Mouse (Mus musculus) urinary bladder, postnatal 25 days (tissue): ENCODE measurements at regions not wholly inside any gene's neighbourhood (a gene's known extent, or its start where the extent isn't known, plus 50 kb on each side); places are given as distances from the start of the nearest gene placed in this dataset.
A peak's percentile ranks its signal among the peaks of the same experiment; 100 is the strongest.

Experiments used
- DNase-seq: peaks from one replicate; pipeline ENCODE4 v3.0.0; 2022; ENCODE audit warnings: low spot score

DNA sequence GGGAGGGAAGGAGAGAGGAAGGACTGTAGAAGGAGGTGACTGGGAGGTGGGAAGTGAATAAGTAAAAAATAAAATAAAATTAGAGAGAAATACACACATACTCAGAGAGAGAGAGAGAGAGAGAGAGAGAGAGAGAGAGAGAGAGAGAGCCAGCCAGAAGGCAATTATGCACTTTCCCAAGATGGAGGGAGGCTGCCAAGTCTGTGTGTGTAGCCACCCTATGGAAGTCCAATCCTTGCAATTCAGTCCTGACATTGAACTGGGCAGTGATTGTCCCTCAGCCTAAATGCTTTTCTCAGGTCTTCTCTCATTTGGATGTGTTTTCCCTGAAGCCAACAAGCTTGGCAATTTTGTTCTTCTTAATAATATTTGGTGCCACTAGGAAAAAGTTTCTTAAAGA, 197.3 kb upstream of the Mctp2 start:
- DNase-seq: no peak

DNA sequence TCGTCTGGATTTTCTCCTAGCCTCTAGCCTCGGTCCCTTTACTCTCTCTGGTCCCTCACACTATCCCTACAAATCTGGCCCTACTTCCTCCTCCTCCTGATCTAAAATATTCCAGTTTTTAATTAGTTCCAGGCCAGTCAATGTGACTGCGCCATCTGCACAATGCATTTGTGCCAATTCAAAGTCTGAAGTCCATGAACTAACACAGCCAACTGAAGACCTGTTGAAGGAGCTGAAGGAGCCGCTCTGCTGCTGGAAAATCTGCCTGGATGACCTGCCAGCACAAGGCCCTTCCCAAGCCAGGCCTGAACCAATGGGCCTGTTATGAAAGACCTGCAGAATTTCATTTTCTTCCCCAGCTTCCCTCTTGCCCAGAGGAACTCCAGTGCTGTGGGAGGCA, 197.9 kb upstream of the Mctp2 start:
- no peak for DNase-seq

DNA sequence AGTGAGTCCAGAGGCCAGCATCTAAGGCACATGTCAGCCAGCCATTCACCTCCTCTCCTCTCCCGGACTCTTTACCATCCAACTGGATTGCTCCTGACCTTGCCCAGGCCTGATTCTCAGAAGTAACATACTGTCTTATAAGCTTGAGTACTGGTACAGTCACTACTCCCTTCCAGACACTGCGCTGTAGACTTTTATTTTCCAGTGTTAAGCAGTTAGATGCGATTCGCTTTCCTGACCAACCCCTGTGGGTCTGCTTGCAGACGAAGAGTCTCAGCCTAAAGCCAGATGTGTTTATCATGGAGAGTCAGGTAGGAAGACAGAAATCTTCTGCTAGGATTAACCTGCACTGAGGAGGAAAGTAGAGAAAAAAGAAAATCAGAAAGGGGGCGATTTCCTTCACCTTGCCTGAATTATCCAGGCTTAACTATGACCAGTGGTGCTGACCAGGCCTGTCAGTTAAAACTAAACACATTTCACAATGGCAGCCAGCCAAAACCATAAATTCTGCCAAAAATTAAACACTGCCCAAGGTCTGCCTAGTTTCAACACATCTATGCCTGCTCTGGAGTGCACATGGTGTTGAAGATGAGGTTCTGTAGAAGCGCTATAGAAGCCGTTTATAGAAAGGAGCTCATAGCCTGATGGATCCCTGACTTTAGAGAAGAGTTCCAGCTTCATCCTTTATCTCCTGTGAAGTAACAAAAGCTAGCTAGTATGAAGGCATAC, 199.5 kb upstream of the Mctp2 start:
- no peak for DNase-seq

DNA sequence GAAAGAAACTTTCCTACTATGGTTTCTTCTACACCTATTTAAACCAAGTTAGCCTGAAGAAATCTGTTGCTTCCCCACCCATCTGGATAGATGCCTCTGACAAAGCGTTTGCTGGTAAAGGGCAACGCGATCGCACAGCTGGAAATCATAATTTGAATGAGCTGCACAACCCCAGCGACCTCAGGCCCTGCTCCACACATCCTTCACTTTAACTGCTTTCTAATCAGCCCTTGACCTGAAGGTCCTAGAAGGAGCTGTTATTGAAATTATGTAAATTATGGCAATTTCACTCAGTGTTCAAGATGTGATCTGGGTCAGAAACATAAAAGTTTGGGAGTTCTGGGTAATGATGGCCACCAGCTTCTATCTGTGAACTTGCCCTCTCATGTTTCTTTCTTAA, 201.5 kb upstream of the Mctp2 start:
- no peak for DNase-seq

DNA sequence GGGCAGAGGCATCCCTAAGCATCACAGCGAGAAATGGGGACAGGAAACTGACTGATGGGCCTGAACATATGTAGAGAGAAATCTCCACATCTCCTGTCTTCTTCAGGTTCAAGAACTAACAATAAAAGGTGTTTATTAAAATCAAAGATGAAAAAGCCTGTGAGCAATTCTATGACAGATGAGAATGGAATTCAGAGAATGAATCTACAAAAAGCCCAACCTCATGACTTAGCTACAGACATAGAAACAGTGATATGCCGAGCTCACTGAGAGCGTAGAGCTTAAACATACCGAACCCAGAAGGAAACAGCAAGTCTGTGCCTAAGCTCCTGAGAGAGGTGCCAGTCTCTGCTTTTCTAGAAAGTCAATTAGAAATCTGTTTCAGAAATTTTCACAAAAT, 203.7 kb upstream of the Mctp2 start:
- no peak for DNase-seq

DNA sequence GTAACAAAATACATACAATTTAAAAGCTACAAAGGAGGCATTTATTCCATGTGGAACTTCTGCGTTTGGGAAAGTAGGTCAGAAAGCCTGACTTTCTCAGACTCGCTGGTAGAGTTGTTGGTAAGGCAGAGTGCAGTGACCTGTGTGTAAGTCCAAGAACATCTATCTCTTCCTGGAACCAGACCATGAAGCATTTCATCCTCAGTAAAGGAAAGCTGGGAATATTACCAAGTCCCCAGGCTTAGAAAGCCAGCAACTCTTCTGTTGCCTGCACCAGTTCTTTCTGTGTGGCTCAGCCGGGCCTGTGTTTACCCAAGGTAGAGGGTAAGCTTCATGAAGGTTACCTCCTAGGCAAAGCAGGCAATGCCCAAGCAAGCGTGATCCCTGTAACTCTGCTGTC, 207.0 kb upstream of the Mctp2 start:
- no peak for DNase-seq

DNA sequence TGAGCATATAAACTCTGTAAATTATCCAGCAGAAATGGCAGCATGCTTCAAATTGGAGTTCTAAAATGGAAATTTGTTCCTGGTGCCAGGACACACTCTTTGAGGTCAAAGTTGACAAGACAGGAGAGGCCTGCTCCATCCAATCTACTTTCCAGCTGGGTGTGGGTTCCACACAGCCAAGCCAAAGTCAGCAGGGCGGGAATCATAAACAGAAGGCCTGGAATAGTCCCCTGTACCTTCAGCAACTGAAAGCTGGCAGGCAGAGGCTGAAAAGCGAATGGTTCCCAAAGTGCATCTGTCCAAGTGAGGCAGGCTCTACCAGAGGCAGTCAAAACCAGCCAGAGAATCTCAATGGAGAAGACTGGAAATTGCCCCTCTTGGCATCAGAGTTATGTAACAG, 208.4 kb upstream of the Mctp2 start:
- no peak for DNase-seq

DNA sequence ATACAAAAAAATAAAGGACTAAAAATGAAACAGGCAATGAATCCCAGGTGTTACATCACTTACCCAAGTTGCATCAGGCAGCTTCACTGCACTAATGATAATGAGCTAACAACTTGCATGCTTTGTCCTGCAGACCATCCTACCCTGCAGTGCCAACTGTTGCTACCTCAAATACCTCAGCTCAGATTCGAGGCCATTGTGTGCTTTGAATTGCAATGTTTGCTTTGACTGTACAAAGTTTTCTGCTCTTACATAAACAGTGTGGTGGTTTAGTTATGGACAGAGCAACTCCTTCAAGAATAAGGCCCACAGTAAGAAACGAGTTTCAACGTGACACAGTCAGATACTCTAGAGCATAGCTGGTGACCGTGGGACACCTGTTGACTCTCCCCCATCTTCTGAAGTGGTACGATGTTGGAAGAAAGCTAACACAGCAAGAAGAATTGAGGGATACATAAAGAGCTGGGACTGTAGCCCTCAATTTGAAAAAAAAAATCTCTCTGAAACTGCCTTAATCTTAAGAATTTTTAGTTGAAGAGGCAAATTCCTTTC, 212.1 kb upstream of the Mctp2 start:
- no peak for DNase-seq

DNA sequence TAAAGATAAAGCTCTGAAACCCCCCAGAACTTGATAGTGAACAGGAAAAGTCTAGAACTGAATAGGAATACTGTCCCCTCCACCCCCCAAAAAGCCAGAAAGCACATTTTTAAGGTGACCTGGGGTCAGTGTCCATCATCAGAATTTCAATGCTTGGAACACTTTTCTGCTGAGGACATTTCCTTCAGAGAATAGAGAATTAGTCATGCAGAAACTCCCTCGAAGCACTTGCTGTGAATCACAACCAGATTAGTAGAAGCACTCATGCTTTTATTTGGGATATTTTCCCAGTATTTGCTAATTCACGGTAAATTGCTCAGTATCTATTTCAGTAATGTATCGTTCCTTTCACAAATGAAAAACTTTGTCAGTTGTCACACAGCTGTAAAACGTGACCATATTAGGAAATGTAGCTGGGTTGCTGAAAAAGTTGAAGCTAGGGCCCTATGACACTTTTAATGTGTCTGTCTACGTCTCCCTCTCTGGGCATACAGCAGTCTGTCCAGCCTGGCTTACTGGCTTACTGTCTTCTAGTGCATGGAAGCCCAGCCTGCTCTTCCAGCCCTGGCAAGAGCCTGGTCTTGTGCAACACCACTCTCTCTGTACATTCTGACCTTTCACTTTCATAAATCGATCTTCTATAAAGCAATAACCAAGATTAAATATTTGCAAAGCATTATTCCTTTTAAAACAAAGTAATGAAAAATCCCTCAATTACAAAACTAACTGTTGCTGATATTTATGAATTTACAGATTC, 213.1 kb upstream of the Mctp2 start:
- DNase-seq: no peak

DNA sequence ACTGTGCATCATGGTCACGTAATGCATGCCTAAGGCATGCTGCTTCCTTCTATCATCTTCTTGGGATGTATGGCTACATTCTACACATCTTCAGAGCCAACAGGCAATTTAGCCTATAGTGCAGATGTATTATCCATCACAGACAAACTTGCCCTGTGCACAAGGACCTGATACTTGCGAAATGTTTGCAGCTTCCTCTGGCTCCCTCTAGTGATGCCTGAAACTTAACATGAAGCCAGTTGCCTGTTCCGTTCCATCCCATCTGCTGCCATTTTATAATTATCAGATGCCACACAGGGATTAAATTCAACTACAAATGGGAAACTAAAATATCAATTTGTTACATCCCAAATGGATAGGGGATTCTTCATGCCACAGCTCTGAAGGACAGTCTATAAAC, 222.5 kb upstream of the Mctp2 start:
- DNase-seq: no peak

DNA sequence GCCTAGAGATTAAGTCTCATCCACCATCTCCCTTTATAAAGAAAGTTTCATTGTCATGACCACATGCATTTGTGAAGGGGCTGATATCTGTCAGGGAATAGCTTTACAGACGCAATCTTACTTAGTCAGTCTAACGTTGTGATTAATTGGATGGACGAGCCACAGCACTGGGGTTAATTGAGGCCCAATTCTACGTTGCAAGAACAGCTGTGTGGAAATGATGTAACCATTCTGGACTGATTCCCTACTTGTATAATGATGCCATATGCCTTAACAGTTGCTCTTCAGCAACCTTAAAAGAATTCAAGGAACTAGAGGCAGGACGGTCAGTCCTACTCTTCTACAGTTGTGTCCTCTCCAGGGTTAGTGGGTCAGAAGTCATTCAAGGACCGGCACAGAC, 231.9 kb upstream of the Mctp2 start:
- no peak for DNase-seq

DNA sequence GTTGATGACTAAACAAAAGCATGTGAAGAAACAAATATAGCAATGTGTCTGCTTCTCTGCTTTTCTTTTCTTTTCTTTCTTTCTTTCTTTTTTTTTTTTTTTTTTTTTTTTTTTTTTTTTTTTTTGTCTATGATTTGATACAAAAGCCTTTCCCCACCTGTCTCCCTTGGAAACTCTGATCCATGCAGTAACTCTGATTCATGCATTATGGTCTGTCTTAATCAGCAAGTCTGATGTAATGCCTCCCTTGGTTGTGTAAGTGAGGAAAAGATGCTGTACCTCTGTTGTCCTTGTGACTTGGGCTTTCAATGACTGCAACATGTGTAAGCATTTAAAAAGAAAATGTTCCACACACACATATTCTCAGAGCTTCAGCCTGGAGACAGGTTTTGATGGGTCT, 233.5 kb upstream of the Mctp2 start:
- no peak for DNase-seq

DNA sequence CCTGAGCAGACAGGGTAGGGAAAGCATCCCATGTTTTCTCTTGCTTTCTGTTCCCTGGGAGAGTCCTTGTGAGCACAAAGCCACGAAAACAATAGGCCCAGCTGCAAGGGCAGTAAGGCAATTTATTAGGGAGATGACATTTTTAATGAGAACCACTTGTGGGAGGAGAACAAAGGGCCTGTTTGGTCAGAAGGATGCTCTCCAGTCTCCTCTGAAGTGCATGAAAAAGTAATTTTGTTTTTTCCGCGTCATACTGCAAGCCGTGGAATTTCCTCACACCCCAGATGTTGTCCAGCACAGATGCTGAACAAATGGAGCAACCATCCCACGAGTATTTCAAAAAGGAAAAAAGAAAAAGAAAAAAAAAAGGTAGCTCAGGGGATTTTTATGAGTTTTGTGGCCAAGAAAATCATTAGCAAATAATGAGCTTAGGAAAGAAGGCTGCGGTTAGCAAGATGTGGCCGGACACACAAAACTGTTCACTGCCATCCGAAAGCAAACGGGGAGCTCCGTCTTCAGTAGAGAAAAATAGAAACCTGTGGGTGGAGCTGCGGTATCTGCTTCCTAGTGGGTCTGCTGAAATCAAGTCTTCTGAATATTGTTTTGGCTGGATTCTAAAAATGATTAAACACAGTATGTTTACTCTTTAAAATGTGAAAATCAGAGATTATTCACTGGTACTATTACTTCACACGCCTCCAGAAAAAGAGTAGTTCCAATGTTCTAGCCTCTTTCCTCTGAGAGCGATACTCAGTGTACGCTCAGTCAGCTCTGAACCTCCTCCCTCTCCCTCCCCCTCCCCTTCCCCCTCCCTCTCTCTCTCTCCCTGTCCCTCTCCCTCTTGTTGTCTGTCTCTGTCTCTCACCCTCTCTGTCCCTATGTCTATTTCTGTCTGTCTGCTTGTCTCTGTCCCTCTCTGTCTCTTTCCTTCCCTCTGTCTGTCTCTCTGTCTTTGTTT, 235.4 kb upstream of the Mctp2 start:
- no peak for DNase-seq

DNA sequence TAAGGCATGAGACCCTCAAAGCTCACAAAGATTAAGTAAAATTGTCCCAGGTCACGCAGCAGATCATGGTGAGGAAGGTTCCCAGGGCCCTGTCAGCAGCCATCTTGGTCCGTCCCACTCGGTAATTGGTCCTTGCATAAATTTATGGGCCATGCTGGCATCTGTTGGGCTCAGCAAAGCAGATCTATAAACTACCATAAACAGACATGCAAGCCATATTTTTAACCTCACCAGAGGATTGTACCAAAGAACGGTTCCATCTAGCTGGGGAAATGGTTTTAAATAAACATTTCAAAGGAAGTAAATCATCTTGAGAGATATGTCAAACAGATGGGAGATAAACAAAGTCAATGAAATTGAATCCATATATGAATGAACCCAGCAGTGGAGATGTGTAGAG, 237.1 kb upstream of the Mctp2 start:
- no peak for DNase-seq

DNA sequence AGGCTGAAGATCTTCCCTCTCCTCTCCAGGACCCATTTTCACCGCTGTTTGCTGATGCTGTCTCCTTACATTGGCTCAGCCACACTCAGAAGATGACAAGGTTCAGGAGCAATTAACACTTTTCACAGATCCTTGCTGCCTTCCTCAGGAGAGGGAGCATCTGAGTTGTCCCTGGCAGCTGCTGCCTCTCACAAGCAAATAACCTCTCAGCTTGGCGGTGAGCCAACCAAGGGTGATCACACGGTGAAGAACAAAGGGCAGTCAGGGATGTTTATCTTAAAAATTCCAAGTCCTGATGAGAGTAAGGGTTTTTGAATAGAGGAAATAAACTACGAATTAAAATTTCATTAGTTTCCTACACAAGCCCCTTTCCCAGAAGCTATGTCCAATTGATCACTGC, 237.5 kb upstream of the Mctp2 start:
- DNase-seq: no peak

DNA sequence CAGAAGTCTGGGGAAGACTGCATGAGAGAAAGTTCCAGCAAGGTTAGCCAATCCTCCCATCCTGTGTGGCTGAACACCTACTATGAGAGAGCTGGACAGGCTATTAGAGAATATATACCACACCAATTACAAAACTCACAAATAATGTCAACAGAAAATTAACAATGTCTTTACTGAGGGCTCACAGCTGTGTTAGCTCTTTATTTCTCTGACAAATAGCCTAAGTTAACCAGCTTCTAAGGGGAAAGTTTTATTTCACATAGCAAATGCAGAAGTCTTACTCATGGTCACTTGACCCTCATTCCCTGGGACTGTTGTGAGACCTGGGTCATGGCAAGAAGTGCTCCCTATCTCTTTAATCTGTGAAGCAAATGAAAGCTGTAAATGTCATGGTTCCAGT, 261.0 kb upstream of the Mctp2 start:
- no peak for DNase-seq

DNA sequence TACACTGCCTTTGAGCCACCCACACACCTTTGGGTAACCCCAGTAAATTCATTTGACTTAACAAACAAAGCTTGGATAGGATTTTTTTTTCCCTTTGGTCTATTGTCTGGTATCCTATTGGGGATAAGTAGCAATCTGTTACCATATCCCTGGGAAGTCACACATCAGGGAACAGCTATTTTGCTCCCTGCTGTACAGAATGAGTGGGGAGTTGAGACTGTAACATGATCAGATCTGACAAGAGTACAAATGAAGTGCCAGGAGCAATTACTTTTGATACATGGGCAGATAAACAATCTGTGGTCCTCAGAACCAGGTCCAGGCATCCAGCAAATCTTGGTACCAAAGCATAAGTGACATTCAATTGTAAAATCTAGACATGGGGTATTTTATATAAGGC, 262.8 kb upstream of the Mctp2 start:
- DNase-seq: no peak

DNA sequence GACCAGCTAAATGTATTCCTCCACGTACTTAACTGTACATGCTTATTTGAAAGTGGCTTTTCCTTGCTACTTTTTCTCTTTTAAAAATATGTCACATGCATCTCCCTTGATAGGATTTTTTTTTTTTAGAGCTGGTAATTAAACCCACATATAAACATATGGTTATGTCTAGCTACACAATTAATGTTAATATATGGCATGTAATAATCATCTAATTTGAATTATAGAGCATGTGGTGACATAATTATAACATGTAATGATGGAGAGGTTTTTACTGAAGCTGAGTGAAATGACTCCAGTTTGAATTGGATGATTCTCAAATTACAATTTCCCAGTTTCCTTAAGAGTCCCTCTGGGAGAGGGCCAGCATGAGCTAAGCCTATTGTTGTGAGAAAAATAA, 267.9 kb upstream of the Mctp2 start:
- DNase-seq: no peak

DNA sequence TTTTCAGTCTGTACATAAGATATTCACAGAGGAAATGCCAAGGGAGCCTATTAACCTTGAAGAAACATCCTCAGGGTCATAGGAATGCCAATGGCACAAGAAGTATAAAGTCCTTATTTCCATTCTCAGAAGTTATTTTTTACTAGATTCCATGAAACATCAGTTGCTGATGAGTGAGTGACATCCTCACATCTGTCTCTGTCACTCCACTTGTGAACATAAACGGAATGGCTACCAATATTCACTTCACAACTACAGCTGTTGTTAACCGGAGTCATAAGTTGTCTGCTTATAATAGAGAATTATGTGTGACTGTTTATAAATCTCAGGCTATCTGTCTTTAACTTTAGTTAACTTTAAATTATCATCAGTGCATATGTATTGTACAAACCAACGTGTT, 278.0 kb upstream of the Mctp2 start:
- DNase-seq: no peak

DNA sequence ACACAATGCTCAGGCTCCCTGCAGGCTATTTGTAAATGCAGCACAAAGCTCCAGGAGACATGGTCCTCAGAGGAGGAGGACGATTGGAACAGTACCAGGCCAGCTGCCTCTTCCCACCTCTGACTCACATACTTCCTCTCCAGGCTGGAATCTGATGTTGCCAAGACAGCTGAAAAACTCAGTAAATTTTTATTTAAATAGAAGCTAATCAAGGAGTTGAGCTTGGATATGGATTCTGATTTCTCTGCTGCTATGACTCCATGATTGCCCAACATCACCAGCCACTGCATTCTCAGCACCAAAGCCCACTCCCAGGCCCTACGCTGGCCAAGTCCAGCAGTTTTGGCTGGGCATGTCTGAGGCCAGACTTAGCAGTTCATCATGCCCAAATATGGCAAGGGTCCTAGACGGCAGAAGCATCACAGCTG, 282.8 kb upstream of the Mctp2 start:
- peak; percentile 4 for DNase-seq

DNA sequence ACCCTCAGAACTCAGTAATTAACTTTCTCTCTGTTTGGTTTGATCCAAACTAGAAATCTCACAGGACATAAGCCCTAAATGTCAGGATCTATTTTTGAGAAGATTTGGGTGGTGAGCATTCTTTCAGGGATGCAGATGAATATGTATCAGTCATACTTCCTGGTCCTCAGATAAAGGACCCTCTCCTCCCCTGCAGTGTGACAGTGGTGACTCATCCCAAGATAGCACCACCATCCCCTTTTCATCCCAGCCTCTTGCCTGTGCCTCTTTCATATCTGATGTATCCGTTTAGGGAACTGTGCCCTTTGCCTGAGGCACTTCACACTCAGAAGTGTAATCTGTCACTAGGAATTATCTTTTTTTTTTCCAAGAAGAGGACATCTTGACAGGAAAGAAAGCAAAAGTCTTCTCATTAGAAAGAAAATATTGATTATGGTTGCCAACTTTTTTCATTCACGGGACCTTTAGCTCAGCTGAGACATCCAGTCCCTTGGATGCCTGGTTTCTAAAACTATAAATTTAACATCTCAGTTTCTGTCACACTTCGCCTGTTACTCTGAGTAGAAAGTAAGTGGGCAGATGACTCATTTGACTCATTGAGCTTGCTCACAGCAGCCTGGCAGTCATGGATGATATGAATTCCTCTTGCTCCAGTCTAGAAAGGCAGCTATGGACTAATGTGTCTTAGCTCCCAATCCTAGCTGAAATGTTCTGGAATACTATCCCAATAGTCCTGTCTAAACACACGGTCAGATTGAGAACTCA, 284.1 kb upstream of the Mctp2 start:
- DNase-seq: no peak

DNA sequence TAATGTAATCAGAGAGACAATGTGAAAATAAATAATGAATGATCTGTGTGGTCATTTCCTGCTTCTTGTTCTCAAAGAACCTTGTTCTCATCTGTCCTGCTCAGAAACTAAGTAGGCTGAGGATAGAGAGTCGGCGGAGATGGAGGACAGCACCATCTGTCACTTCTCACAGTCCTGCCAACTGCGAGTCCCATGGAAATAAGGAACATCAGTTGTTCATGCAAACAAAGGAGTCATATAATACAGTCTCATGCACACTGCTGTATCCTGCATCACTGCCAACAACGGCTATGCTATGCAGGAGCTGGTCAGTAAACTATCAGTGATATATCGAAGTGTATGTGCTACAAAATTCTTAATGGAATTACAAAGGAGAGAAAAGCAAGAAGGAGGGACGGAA, 285.7 kb upstream of the Mctp2 start:
- DNase-seq: no peak
